Mouse (Mus musculus): ENCODE data around the gene Slc25a23.

DNA sequence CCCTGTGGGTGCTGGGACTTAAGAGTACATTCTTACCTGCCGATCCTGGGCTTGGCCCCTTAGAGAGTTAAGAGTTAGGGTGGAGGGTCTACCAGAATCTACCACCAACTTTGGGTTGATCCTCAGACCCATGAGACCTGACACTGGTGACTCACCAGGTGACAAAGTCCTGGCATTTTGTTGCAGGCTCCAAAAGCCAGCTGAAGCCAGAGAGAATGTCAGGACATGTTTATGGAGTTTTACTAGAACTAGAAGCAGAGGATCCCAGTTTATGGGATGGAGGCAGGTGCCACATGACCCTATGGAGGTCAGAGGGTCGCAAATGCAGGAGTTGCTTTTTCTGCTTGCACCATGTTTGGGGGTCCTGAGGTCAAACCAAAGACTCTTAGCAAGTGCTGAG lies 63.2 kb downstream of the Slc25a23 start:
- no peak for TF ChIP-seq POLR2A (IDR thresholded peaks at IDR 0.05; ENCODE audit: extremely low read depth, insufficient read depth, low read length)
- TF ChIP-seq CTCF (IDR thresholded peaks at IDR 0.05; ENCODE audit: low read depth, low read length) = no peak

Measured in liver, adult 2 months (tissue).